In genomic region chr2:126914096-126914495, GRCm38 (mm10) we compare ENCODE assay signal across 28 mouse cellular contexts. TPM values are rescaled to one million over a fixed set of nuclear protein-coding genes. Genes with fewer than 3 reads are reported as not detected.
DNase-seq lines count a peak whose midpoint lies in the region; ATAC-seq and TF ChIP-seq lines count a peak whose summit lies in the region.
"Had no signal": no experiment of that assay in that cellular context is flagged by ENCODE, and none has a peak within 500 bp of the region (broad histone marks: within the 10 kb centered on the region; RNA-seq: fewer than 3 reads in every experiment).

No protein-coding gene starts in this region.

- TF ChIP-seq EP300 in heart, postnatal 0 days (IDR thresholded peaks at IDR 0.05; ENCODE audit: low read depth) = no peak

- TF ChIP-seq CTCF in heart, postnatal 0 days (IDR thresholded peaks at IDR 0.05; ENCODE audit: low read depth) = no peak

- H3K4me1 ChIP-seq in heart, embryonic 11.5 days (ENCODE audit: control insufficient read depth, insufficient read depth, low read length) = no peaks in the 10 kb centered on the region
- H3K4me1 ChIP-seq in heart, embryonic 10.5 days = peaks cover 5% of the 10 kb centered on the region; the same call in 1 of the 2 replicates
- H3K4me1 ChIP-seq in heart, postnatal 0 days (ENCODE audit: control insufficient read depth, insufficient read depth) = no peaks in the 10 kb centered on the region
- H3K4me1 ChIP-seq in forebrain, embryonic 15.5 days = no peaks in the 10 kb centered on the region
- H3K4me1 ChIP-seq: embryonic facial prominence, embryonic 13.5 days; forebrain, embryonic 10.5 days; limb, embryonic 12.5 days; liver, embryonic 15.5 days; neural tube, embryonic 15.5 days; stomach, embryonic 15.5 days had no signal

- peaks cover 6% of the 10 kb centered on the region for H3K36me3 ChIP-seq in heart, embryonic 11.5 days (ENCODE audit: control insufficient read depth, insufficient read depth, low read length)
- H3K36me3 ChIP-seq in heart, embryonic 10.5 days = peaks cover 28% of the 10 kb centered on the region; the same call in 1 of the 2 replicates
- H3K36me3 ChIP-seq in heart, postnatal 0 days (replicated peaks; ENCODE audit: control insufficient read depth, insufficient read depth, low read length) = peaks cover 43% of the 10 kb centered on the region
- peaks cover 47% of the 10 kb centered on the region for H3K36me3 ChIP-seq in forebrain, embryonic 15.5 days

- DNase-seq in heart, adult 18-20 months = peak; percentile 35 to 42
- no peak for DNase-seq in heart, embryonic 10.5 days (ENCODE audit: low spot score)
- DNase-seq in heart, postnatal 0 days (ENCODE audit: low spot score) = no peak
- no peak for DNase-seq in kidney, postnatal 4 days
- DNase-seq in adrenal gland, postnatal 10 days = no peak
- DNase-seq: B cell, adult 2 months; cerebellum, adult 11-12 months; cerebellum, postnatal 10 days; gastrocnemius, postnatal 10 days; kidney, adult 9 months; kidney, postnatal 10 days; lung, embryonic 14.5 days; lung, postnatal 14 days; midbrain, embryonic 14.5 days; retina, postnatal 1 day; right cerebral cortex, postnatal 14 days had no signal

- H3K27ac ChIP-seq in heart, embryonic 11.5 days (ENCODE audit: low read depth, low read length) = no peak overlapping the region
- H3K27ac ChIP-seq in heart, embryonic 10.5 days = peak overlapping the region; percentile 56; the same call in 1 of the 2 replicates
- H3K27ac ChIP-seq in heart, postnatal 0 days (ENCODE audit: low read depth) = 0 out of 2 replicates have a peak overlapping the region, but pooled peaks have one; percentile 22
- H3K27ac ChIP-seq in forebrain, embryonic 15.5 days (replicated peaks) = no peak overlapping the region
- H3K27ac ChIP-seq: embryonic facial prominence, embryonic 13.5 days; forebrain, embryonic 10.5 days; hindbrain, embryonic 14.5 days; left cerebral cortex, adult 2 months; limb, embryonic 12.5 days; liver, embryonic 15.5 days; neural tube, embryonic 15.5 days; stomach, embryonic 15.5 days had no signal

- no peak overlapping the region for H3K9ac ChIP-seq in heart, embryonic 11.5 days (ENCODE audit: low read depth, low read length)
- H3K9ac ChIP-seq in heart, postnatal 0 days (replicated peaks; ENCODE audit: low read depth, low read length) = no peak overlapping the region
- H3K9ac ChIP-seq in forebrain, embryonic 15.5 days (replicated peaks) = no peak overlapping the region
- H3K9ac ChIP-seq: embryonic facial prominence, embryonic 13.5 days; hindbrain, embryonic 14.5 days; limb, embryonic 12.5 days; liver, embryonic 15.5 days; lung, embryonic 14.5 days; neural tube, embryonic 15.5 days; stomach, embryonic 15.5 days had no signal

- no peak overlapping the region for H3K4me2 ChIP-seq in heart, embryonic 11.5 days
- H3K4me2 ChIP-seq in heart, postnatal 0 days (ENCODE audit: low read depth, low read length) = no peak overlapping the region
- no peak overlapping the region for H3K4me2 ChIP-seq in forebrain, embryonic 15.5 days (replicated peaks)
- H3K4me2 ChIP-seq: embryonic facial prominence, embryonic 13.5 days; hindbrain, embryonic 14.5 days; limb, embryonic 12.5 days; liver, embryonic 15.5 days; lung, embryonic 14.5 days; neural tube, embryonic 15.5 days; stomach, embryonic 15.5 days had no signal

- no peaks in the 10 kb centered on the region for H3K27me3 ChIP-seq in heart, embryonic 11.5 days (ENCODE audit: control insufficient read depth, insufficient read depth, low read length)
- no peaks in the 10 kb centered on the region for H3K27me3 ChIP-seq in heart, embryonic 10.5 days (ENCODE audit: insufficient read depth, poor library complexity, severe bottlenecking)
- no peaks in the 10 kb centered on the region for H3K27me3 ChIP-seq in heart, postnatal 0 days (ENCODE audit: control insufficient read depth, insufficient read depth, low read length)
- H3K27me3 ChIP-seq in forebrain, embryonic 15.5 days = no peaks in the 10 kb centered on the region
- H3K27me3 ChIP-seq: embryonic facial prominence, embryonic 13.5 days; limb, embryonic 12.5 days; liver, embryonic 15.5 days; neural tube, embryonic 15.5 days; stomach, embryonic 15.5 days had no signal

- ATAC-seq in heart, embryonic 11.5 days (replicated peaks; ENCODE audit: insufficient number of reproducible peaks, low FRiP score, low TSS enrichment) = no peak
- ATAC-seq in heart, postnatal 0 days (ENCODE audit: insufficient read depth, low read depth) = no peak; the same call in 1 of the 2 replicates
- no peak for ATAC-seq in forebrain, embryonic 15.5 days (replicated peaks)
- ATAC-seq: forebrain, embryonic 16.5 days; intestine, postnatal 0 days had no signal

- no peaks in the 10 kb centered on the region for H3K9me3 ChIP-seq in heart, embryonic 11.5 days (replicated peaks; ENCODE audit: control insufficient read depth, low read length)
- no peaks in the 10 kb centered on the region for H3K9me3 ChIP-seq in heart, embryonic 10.5 days
- no peaks in the 10 kb centered on the region for H3K9me3 ChIP-seq in heart, postnatal 0 days (replicated peaks; ENCODE audit: control insufficient read depth, low read length)
- no peaks in the 10 kb centered on the region for H3K9me3 ChIP-seq in forebrain, embryonic 15.5 days
- H3K9me3 ChIP-seq: embryonic facial prominence, embryonic 13.5 days; forebrain, embryonic 10.5 days; limb, embryonic 12.5 days; liver, embryonic 15.5 days; neural tube, embryonic 15.5 days; stomach, embryonic 15.5 days had no signal

- no peak overlapping the region for H3K4me3 ChIP-seq in heart, embryonic 11.5 days (ENCODE audit: low read depth, low read length)
- H3K4me3 ChIP-seq in heart, embryonic 10.5 days = no peak overlapping the region
- no peak overlapping the region for H3K4me3 ChIP-seq in heart, postnatal 0 days (ENCODE audit: low read depth, low read length)
- H3K4me3 ChIP-seq in forebrain, embryonic 15.5 days = no peak overlapping the region
- H3K4me3 ChIP-seq: embryonic facial prominence, embryonic 13.5 days; forebrain, embryonic 10.5 days; left cerebral cortex, adult 2 months; limb, embryonic 12.5 days; liver, embryonic 15.5 days; neural tube, embryonic 15.5 days; stomach, embryonic 15.5 days had no signal

- 28% methylated on average over 4 of the region's 4 CpGs for WGBS in heart, embryonic 11.5 days (ENCODE audit: insufficient replicate concordance)
- 31% methylated on average over 4 of the region's 4 CpGs for WGBS in heart, embryonic 10.5 days
- 38% methylated on average over 4 of the region's 4 CpGs for WGBS in heart, postnatal 0 days
- 67% methylated on average over 4 of the region's 4 CpGs for WGBS in forebrain, embryonic 15.5 days

RNA-seq across cellular contexts. Expression of gene Sppl2a, which starts 18.9 kb away (rescaled TPM):
- total RNA-seq in heart, adult 18-20 months (2021) = 10 to 100 TPM; 50.5 to 58.0 TPM
- 32.1 and 36.4 TPM in 2 replicates for polyA plus RNA-seq in heart, embryonic 11.5 days (2014; fragmentation: Nextera tagmentation; extraction: Ambion mirVana)
- polyA plus RNA-seq in heart, embryonic 10.5 days (2016; fragmentation: Nextera tagmentation; extraction: Ambion mirVana) = 28.6 and 33.6 TPM in 2 replicates
- 32.6 and 42.7 TPM in 2 replicates for total RNA-seq in heart, postnatal 0 days (2014; rRNA removed; ENCODE audit: low replicate concordance)
- 28.7 and 30.3 TPM in 2 replicates for polyA plus RNA-seq in heart, postnatal 0 days (2015; fragmentation: Nextera tagmentation; extraction: Ambion mirVana)
- 10 to 100 TPM; 60.4 to 67.2 TPM for total RNA-seq in adrenal gland, postnatal 10 days (2021)
- polyA plus RNA-seq in forebrain, embryonic 15.5 days (2015; fragmentation: Nextera tagmentation; extraction: Ambion mirVana) = 43.5 and 45.0 TPM in 2 replicates

RNA-seq across cellular contexts. Expression of gene Trpm7, which starts 38.1 kb away (rescaled TPM):
- 10 to 100 TPM; 22.8 to 27.5 TPM for total RNA-seq in heart, adult 18-20 months (2021)
- polyA plus RNA-seq in heart, embryonic 11.5 days (2014; fragmentation: Nextera tagmentation; extraction: Ambion mirVana) = 39.4 and 49.9 TPM in 2 replicates
- polyA plus RNA-seq in heart, embryonic 10.5 days (2016; fragmentation: Nextera tagmentation; extraction: Ambion mirVana) = 41.3 and 48.5 TPM in 2 replicates
- 30.4 and 39.7 TPM in 2 replicates for total RNA-seq in heart, postnatal 0 days (2014; rRNA removed; ENCODE audit: low replicate concordance)
- 35.6 and 35.7 TPM in 2 replicates for polyA plus RNA-seq in heart, postnatal 0 days (2015; fragmentation: Nextera tagmentation; extraction: Ambion mirVana)
- 10 to 100 TPM; 42.2 to 56.3 TPM for total RNA-seq in adrenal gland, postnatal 10 days (2021)
- polyA plus RNA-seq in forebrain, embryonic 15.5 days (2015; fragmentation: Nextera tagmentation; extraction: Ambion mirVana) = 39.7 and 40.0 TPM in 2 replicates

Comparison
In these comparisons a context has a peak if more than half of its experiments do, and no peak if none do; other contexts are left out.
1. DNase-seq: peak in heart, adult 18-20 months (2 of 2); none in heart, embryonic 10.5 days (single experiment), heart, postnatal 0 days (single experiment), kidney, postnatal 4 days (0 of 2) and adrenal gland, postnatal 10 days (single experiment).
2. H3K27ac ChIP-seq: peak in heart, embryonic 10.5 days (single experiment) and heart, postnatal 0 days (single experiment); none in heart, embryonic 11.5 days (single experiment) and forebrain, embryonic 15.5 days (single experiment).